Mouse (Mus musculus) heart, embryonic 11.5 days (tissue): ENCODE data around the gene Epb41l5. TPM values are rescaled to one million over a fixed set of nuclear protein-coding genes. Genes with fewer than 3 reads are reported as not detected.

Experiments used
- ATAC-seq: fragments of 200-750 bp; cut with Nextera tagmentation; replicated peaks from 2 replicates; pipeline ENCODE4 v1.8.0; 2017; ENCODE audit warnings: moderate library complexity; ENCODE audit not compliant: insufficient number of reproducible peaks, low FRiP score, low TSS enrichment
- H3K27ac ChIP-seq: fragments of 300-500 bp; sonication (generic); 2 replicates; pipeline ENCODE4 v1.5.1; 2014; ENCODE audit warnings: mild to moderate bottlenecking, low read depth, low read length
- H3K27me3 ChIP-seq: fragments of 300-500 bp; sonication (generic); 2 replicates; pipeline ENCODE4 v1.6.1; 2014; ENCODE audit warnings: mild to moderate bottlenecking, low read length, mixed read lengths; ENCODE audit not compliant: control insufficient read depth, insufficient read depth
- H3K36me3 ChIP-seq: fragments of 300-500 bp; sonication (generic); 2 replicates; pipeline ENCODE4 v1.6.1; 2014; ENCODE audit warnings: mild to moderate bottlenecking, low read length, moderate library complexity, mixed read lengths; ENCODE audit not compliant: control insufficient read depth, insufficient read depth
- H3K4me1 ChIP-seq: fragments of 300-500 bp; sonication (generic); 2 replicates; pipeline ENCODE4 v1.6.1; 2014; ENCODE audit warnings: low read length; ENCODE audit not compliant: control insufficient read depth, insufficient read depth
- H3K4me2 ChIP-seq: fragments of 300-500 bp; sonication (generic); 2 replicates; pipeline ENCODE4 v1.6.1; 2014; ENCODE audit warnings: mild to moderate bottlenecking, moderate library complexity
- H3K4me3 ChIP-seq: fragments of 300-500 bp; sonication (generic); 2 replicates; pipeline ENCODE4 v1.5.1; 2014; ENCODE audit warnings: low read depth, low read length
- H3K9ac ChIP-seq: fragments of 300-500 bp; sonication (generic); 2 replicates; pipeline ENCODE4 v1.6.1; 2014; ENCODE audit warnings: mild to moderate bottlenecking, low read depth, low read length, moderate library complexity
- H3K9me3 ChIP-seq: fragments of 300-500 bp; sonication (generic); replicated peaks from 2 replicates; pipeline ENCODE4 v1.6.1; 2016; ENCODE audit warnings: low read length; ENCODE audit not compliant: control insufficient read depth
- WGBS: fragments of 180-500 bp; shearing (Covaris S2); extraction: QIAGEN DNeasy Blood & Tissue Kit; methylation state at CpG from one replicate; pipeline ENCODE4 v1.1.7; 2014; ENCODE audit not compliant: insufficient replicate concordance; 5-methylcytosine and 5-hydroxymethylcytosine counted together
- polyA plus RNA-seq: library from polyadenylated mRNA; unstranded; fragments of >200 nt; fragmentation: Nextera tagmentation; extraction: Ambion mirVana; gene quantifications from 2 replicates; pipeline ENCODE4 v1.2.1, GENCODE M21; 2014

The Epb41l5 gene
- polyA plus RNA-seq, 1 experiment from 2014 or later = 29.6 TPM

- Histone ChIP-seq H3K9me3 (no peaks in the 10 kb centered on the region; the same call in 1 of the 2 replicates), H3K4me3 (no peak overlapping the region), H3K4me1 (peaks cover 17% of the 10 kb centered on the region), H3K4me2 (no peak overlapping the region), H3K27ac (no peak overlapping the region), H3K36me3 (peaks cover 15% of the 10 kb centered on the region), H3K9ac (no peak overlapping the region), H3K27me3 (no peaks in the 10 kb centered on the region)
- whole genome bisulfite sequencing = 78% methylated on average over 7 of the region's 7 CpGs
- no peak for ATAC-seq
Measured at GRCm38 (mm10) chr1:119523369-119523768, 125.4 kb downstream of the Epb41l5 start.

- no peak overlapping the region for H3K9ac ChIP-seq
- H3K4me3 ChIP-seq = no peak overlapping the region
- no peak overlapping the region for H3K27ac ChIP-seq
- H3K36me3 ChIP-seq = peaks cover 11% of the 10 kb centered on the region
- 68% methylated on average over 4 of the region's 4 CpGs for WGBS
- H3K9me3 ChIP-seq = no peaks in the 10 kb centered on the region; the same call in 1 of the 2 replicates
- peaks cover 20% of the 10 kb centered on the region for H3K4me1 ChIP-seq
- no peaks in the 10 kb centered on the region for H3K27me3 ChIP-seq
- no peak overlapping the region for H3K4me2 ChIP-seq
- ATAC-seq = no peak
Measured at GRCm38 (mm10) chr1:119522726-119523125, 126.1 kb downstream of the Epb41l5 start.

DNA sequence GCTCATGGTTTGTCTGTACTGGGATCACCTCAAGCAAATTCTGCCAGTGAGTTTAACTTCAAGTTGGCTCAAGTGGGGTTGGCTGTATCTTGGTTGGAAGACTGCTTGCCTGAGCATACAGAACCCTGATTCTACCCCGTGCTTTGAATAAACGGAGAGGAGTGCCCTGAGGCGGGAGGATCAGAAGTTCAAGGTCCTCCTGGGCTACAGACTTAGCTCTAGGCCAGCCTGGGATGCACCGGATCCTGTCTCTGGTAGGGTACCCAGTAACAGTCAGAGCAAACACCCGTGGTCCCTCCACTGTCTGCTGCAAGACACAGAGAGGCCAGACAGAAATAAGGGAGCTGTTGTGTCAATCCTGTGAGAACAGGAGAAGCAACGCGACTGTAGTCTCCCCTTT is 127.1 kb downstream of the Epb41l5 start:
- no peak overlapping the region for H3K4me2 ChIP-seq
- no peaks in the 10 kb centered on the region for H3K9me3 ChIP-seq
- WGBS = 76% methylated on average over 7 of the region's 7 CpGs
- no peaks in the 10 kb centered on the region for H3K27me3 ChIP-seq
- H3K27ac ChIP-seq = no peak overlapping the region
- H3K36me3 ChIP-seq = peaks cover under 1% of the 10 kb centered on the region
- H3K4me1 ChIP-seq = peaks cover 17% of the 10 kb centered on the region
- H3K4me3 ChIP-seq = no peak overlapping the region
- ATAC-seq = no peak
- no peak overlapping the region for H3K9ac ChIP-seq

DNA sequence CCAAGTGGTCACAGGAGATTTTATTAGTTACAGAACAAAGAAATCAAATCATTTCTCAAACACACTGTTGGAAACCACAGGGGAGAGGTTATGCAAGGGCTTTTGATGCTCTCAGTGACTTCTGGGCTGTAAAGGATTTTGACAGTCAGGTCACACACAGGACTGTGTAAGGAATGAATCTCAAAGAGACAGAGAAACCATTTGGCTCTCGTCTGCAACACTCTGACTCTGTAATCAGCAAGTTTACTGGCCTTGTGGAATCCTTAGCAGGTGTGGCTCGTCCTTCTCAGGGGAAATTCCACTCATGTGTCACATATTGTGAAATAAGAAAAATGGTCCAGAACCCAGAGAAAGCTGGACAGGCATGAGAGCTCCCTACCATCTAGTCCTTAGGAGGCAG is 127.8 kb downstream of the Epb41l5 start:
- no peak overlapping the region for H3K4me3 ChIP-seq
- H3K36me3 ChIP-seq = no peaks in the 10 kb centered on the region
- H3K4me2 ChIP-seq = no peak overlapping the region
- ATAC-seq = no peak
- no peak overlapping the region for H3K27ac ChIP-seq
- peaks cover 13% of the 10 kb centered on the region for H3K4me1 ChIP-seq
- H3K9ac ChIP-seq = no peak overlapping the region
- no peaks in the 10 kb centered on the region for H3K27me3 ChIP-seq
- 35% methylated on average over 2 of the region's 2 CpGs for WGBS
- no peaks in the 10 kb centered on the region for H3K9me3 ChIP-seq

DNA sequence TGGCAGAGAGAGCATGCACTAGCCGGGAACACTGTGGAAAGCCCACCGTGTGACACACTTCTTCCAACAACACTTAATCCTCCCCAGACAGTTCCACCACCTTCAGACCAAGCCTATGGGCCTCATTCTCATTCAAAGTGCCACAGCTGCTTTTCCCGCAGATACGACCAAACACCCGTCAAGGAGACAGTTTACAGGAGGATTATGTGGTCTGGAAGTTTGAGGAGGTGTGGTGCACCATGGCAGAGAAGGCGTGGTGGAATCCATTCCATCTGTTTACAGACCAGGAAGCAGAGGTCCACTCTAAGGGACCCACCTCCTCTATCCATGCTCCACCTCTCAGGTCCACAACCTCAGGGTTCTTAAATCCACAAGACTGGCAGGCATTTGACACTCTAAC is 129.5 kb downstream of the Epb41l5 start:
- H3K27ac ChIP-seq = no peak overlapping the region
- no peak overlapping the region for H3K4me3 ChIP-seq
- H3K36me3 ChIP-seq = no peaks in the 10 kb centered on the region
- ATAC-seq = no peak
- no peak overlapping the region for H3K9ac ChIP-seq
- H3K4me1 ChIP-seq = 0 out of 2 replicates have a peak, but pooled peaks cover 3% of the 10 kb centered on the region
- WGBS = 62% methylated on average over 6 of the region's 6 CpGs
- H3K27me3 ChIP-seq = no peaks in the 10 kb centered on the region
- H3K4me2 ChIP-seq = no peak overlapping the region
- H3K9me3 ChIP-seq = no peaks in the 10 kb centered on the region

GRCm38 (mm10) chr1:119518786-119519185 is 130.0 kb downstream of the Epb41l5 start:
- Histone ChIP-seq H3K4me1 (0 out of 2 replicates have a peak, but pooled peaks cover 3% of the 10 kb centered on the region), H3K36me3 (no peaks in the 10 kb centered on the region), H3K9ac (no peak overlapping the region), H3K4me2 (no peak overlapping the region), H3K27ac (no peak overlapping the region), H3K9me3 (no peaks in the 10 kb centered on the region), H3K27me3 (no peaks in the 10 kb centered on the region), H3K4me3 (no peak overlapping the region)
- no peak for ATAC-seq

DNA sequence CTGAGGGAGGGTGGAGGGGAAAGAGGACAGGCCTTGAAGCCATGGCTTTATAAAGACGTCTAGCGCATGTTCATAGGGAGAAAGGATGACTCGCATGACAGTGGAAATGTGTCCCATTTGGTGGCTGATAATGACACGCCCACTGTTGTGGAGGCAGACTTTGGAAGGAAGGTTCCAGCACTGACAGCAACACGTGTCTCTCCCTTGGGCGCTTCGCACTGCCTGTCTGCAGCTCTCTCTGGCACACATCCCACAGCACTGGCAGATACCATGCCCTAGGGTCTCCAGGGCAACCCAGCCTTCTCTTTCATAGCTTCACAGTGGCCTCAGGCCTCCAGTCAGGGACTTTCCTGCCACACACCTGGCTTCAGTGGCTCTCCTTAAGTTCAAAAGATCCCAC is 130.7 kb downstream of the Epb41l5 start:
- Histone ChIP-seq H3K4me2 (no peak overlapping the region), H3K9ac (no peak overlapping the region), H3K27ac (no peak overlapping the region), H3K27me3 (no peaks in the 10 kb centered on the region), H3K4me3 (no peak overlapping the region), H3K4me1 (0 out of 2 replicates have a peak, but pooled peaks cover 3% of the 10 kb centered on the region), H3K36me3 (no peaks in the 10 kb centered on the region), H3K9me3 (no peaks in the 10 kb centered on the region)
- no peak for ATAC-seq
- 76% methylated on average over 7 of the region's 7 CpGs for WGBS

GRCm38 (mm10) chr1:119510857-119511256 is 137.9 kb downstream of the Epb41l5 start:
- Histone ChIP-seq H3K36me3 (no peaks in the 10 kb centered on the region), H3K4me2 (no peak overlapping the region), H3K9me3 (no peaks in the 10 kb centered on the region), H3K27me3 (no peaks in the 10 kb centered on the region), H3K27ac (peak overlapping the region; percentile 59), H3K4me3 (no peak overlapping the region), H3K4me1 (peaks cover 19% of the 10 kb centered on the region), H3K9ac (no peak overlapping the region)
- ATAC-seq = peak; percentile 37; the same call in 1 of the 2 replicates
- WGBS = 59% methylated on average over 8 of the region's 8 CpGs

DNA sequence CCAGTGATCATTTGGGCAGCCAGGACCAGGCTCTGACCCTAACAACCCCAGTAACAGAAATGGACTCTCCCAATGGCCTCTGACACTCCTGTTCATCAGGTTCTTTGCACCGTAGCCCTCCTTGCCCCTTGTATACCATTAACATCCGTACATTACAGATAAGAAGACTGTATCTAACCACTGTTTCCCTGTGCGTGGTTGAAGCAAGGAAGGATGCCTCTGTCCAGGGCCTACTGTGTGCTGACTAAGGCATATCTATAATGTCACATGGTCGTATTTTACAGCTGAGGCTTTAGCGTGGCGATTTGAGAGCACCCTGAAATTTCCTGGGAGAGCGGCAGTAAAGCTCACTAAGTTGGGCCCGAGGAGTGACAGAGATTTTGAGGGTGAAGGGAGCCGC is 138.4 kb downstream of the Epb41l5 start:
- WGBS = 44% methylated on average over 9 of the region's 9 CpGs
- no peak overlapping the region for H3K4me2 ChIP-seq

More for the DNA sequence above, 138.4 kb downstream of the Epb41l5 start:
- no peak overlapping the region for H3K4me3 ChIP-seq
- no peaks in the 10 kb centered on the region for H3K36me3 ChIP-seq
- H3K27me3 ChIP-seq = no peaks in the 10 kb centered on the region
- no peak overlapping the region for H3K9ac ChIP-seq
- ATAC-seq = no peak
- H3K9me3 ChIP-seq = no peaks in the 10 kb centered on the region
- H3K27ac ChIP-seq = peak overlapping the region; percentile 29; the same call in 1 of the 2 replicates
- peaks cover 19% of the 10 kb centered on the region for H3K4me1 ChIP-seq
